Mouse (Mus musculus) layer of hippocampus, adult 2 months (tissue): ENCODE measurements around the gene Ybx3. TPM values are rescaled to one million over a fixed set of nuclear protein-coding genes. Genes with fewer than 3 reads are reported as not detected.

ENCODE experiments used
- DNase-seq, 2 experiments: peaks; one replicate each; pipeline ENCODE4 v3.0.0; 2022; ENCODE audit warnings: low spot score in 2 of 2
- H3K27ac ChIP-seq: fragments of 200-600 bp; 2 replicates; pipeline ENCODE4 v1.8.1; 2022
- H3K4me3 ChIP-seq: fragments of 200-600 bp; 2 replicates; pipeline ENCODE4 v1.8.1; 2022; ENCODE audit warnings: mild to moderate bottlenecking
- CTCF ChIP-seq: fragments of 200-600 bp; conservative IDR thresholded peaks from 2 replicates; pipeline ENCODE4 v1.8.1; 2022; ENCODE audit warnings: antibody characterized with exemption, mild to moderate bottlenecking, moderate library complexity
- total RNA-seq, 2 experiments: library from RNA; stranded (reverse); gene quantifications; 2 replicates each; pipeline ENCODE4 v1.2.3; 2021

Gene Ybx3
- total RNA-seq, 2 experiments from 2014 or later, result 36.7 to 44.6 TPM

GRCm38 (mm10) chr6:131404260-131404659 lies 16.0 kb upstream of the Ybx3 start:
- no peak for DNase-seq
- no peak for TF ChIP-seq CTCF

GRCm38 (mm10) chr6:131403036-131403435 lies 14.8 kb upstream of the Ybx3 start:
- no peak for TF ChIP-seq CTCF
- DNase-seq, result no peak
- 0 out of 2 replicates have a peak overlapping the region, but pooled peaks have one; percentile 0 for H3K27ac ChIP-seq
- no peak overlapping the region for H3K4me3 ChIP-seq

More at GRCm38 (mm10) chr6:131404260-131404659, 16.0 kb upstream of the Ybx3 start:
- Histone ChIP-seq H3K27ac (no peak overlapping the region), H3K4me3 (no peak overlapping the region)

GRCm38 (mm10) chr6:131402606-131403005 lies 14.3 kb upstream of the Ybx3 start:
- Histone ChIP-seq H3K4me3 (no peak overlapping the region), H3K27ac (peak overlapping the region; percentile 72)
- no peak for TF ChIP-seq CTCF
- no peak for DNase-seq

- TF ChIP-seq CTCF, result no peak
- H3K4me3 ChIP-seq, result no peak overlapping the region
- DNase-seq, result no peak
- H3K27ac ChIP-seq, result no peak overlapping the region
Observed at GRCm38 (mm10) chr6:131401259-131401658, 13.0 kb upstream of the Ybx3 start.

DNA sequence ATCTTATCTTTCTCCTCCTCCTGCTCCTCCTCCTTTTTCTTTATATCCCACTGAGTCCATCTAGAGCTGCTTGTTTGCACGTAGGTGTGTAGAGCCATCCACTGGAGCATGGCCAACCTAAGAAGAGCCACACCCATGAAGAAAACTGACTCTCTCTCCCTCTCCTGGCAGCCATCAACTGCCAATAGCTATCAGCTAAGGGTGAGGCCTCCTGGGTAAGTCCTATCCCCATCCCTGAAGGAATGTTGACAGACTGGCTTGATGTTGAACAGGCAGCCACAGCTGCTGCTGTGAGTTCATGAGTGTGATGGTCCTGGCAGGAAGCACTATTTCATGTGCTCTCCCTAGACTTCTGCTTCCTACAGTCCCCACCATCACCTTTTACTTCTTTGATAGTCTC lies 8.4 kb upstream of the Ybx3 start:
- TF ChIP-seq CTCF, result no peak
- no peak for DNase-seq
- H3K4me3 ChIP-seq, result no peak overlapping the region
- no peak overlapping the region for H3K27ac ChIP-seq

- Histone ChIP-seq H3K4me3 (no peak overlapping the region), H3K27ac (no peak overlapping the region)
- TF ChIP-seq CTCF, result no peak
- DNase-seq, result no peak
Observed at GRCm38 (mm10) chr6:131393873-131394660, 5.8 kb upstream of the Ybx3 start.

DNA sequence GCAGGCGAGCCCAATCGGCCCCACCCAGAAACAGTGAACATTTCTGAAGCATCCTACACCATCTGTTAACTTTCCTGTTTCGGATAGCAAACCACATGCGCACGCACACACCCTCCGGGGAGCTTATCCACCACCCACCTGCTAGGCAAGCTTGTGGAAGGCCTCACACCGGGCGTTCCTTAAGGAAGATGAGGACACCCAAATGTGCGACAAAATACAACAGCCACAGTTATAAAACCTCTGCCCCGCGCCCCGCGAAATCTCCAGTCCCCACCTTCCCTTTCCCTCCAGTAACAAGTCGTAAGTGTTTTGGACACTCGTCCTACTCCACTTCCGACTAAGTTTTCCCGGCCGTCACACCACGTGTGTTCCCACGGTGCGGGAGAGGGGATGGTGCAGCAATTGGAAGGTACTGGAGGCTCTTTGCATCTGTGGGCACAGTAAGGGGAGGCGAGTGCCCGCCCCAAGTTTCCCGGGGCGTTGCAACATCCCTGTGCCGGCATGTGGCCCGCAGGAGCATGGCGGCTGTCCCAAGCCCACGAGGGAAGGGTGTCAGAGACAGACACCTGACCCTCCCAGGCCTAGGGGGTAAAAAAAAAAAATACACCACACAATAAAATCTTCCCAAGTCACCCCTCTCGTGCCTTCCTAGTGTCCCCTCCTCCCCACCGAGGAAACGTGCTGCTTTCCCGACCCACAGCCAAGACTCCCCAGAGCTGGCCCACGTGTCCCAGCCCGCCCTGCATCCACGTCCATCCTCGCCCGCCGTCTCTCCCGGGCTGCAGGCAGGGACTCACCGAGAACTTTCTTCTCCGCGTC lies 846 bp downstream of the Ybx3 start:
- Histone ChIP-seq H3K27ac (peak overlapping the region; percentile 84), H3K4me3 (peak overlapping the region; percentile 81)
- no peak for TF ChIP-seq CTCF
- DNase-seq, result peak; percentile 62 to 81

DNA sequence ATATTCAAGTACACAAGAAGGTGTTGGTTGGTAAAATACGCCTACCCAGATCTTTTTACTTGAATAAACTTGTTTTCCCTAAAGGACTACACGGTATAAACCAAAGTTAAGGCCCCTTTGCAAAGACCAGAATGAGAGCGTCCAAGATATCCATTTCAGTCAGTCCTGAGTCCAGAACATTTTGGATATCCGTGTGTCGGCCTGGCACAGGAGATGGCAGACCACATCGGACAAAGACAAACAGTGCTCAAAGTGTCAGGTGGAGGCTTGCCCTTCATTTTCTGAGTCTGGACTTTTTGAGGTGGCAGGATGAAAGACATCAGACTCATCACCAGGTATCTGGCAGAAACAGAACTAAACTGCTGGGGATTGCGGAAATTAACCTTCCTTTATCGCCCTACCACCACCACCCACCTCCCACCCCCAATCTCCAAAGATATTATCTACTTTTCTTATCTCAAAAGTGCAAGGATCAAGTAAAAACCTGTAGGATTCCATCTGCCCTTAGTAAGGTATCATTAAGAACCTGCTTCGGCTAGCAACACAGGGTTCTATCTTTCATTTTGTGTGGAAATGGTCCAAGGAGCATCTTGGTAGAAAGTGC lies 1.8 kb downstream of the Ybx3 start:
- TF ChIP-seq CTCF, result no peak
- H3K27ac ChIP-seq, result 0 out of 2 replicates have a peak overlapping the region, but pooled peaks have one; percentile 84
- peak overlapping the region; percentile 81 for H3K4me3 ChIP-seq

GRCm38 (mm10) chr6:131385469-131385868 lies 2.8 kb downstream of the Ybx3 start:
- no peak for DNase-seq
- H3K27ac ChIP-seq, result no peak overlapping the region
- TF ChIP-seq CTCF, result no peak
- H3K4me3 ChIP-seq, result no peak overlapping the region

More for the DNA sequence above, 1.8 kb downstream of the Ybx3 start:
- no peak for DNase-seq

DNA sequence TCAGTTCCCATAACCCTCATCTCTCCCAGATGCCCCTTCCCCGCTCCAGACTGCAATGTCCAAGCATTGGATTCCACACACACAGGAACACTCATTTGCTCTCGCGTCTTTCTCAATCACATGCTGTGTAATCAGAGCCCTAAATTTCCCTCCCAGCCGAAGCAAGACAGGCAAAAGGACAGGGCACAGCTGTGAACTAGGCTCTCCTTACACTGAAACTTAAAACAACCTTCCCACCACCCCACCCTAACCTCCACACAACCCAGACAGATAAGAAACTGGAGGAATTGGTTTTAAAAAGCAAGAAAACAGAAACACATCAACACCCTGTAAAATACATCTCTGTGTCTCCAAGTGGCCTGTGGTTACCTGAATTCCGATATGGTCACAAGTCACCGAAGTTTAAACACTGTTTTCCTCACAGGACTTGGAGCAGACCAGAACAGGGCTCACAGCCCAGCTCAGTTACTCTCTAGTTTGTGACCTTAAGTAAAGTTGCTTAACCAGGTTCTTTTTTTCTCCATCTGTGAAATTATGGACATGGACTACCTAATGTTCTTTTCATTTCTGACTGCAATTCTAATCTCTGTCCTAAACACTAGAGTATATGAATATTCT lies 4.5 kb downstream of the Ybx3 start:
- Histone ChIP-seq H3K27ac (no peak overlapping the region), H3K4me3 (no peak overlapping the region)
- TF ChIP-seq CTCF, result no peak
- no peak for DNase-seq

GRCm38 (mm10) chr6:131382984-131383337 lies 5.3 kb downstream of the Ybx3 start:
- Histone ChIP-seq H3K27ac (peak overlapping the region; percentile 52; the same call in 1 of the 2 replicates), H3K4me3 (no peak overlapping the region; the same call in 1 of the 2 replicates)
- no peak for DNase-seq
- TF ChIP-seq CTCF, result no peak

GRCm38 (mm10) chr6:131382232-131382983 lies 5.9 kb downstream of the Ybx3 start:
- no peak for DNase-seq
- TF ChIP-seq CTCF, result no peak; the same call in 1 of the 2 replicates

More at GRCm38 (mm10) chr6:131382232-131382983, 5.9 kb downstream of the Ybx3 start:
- H3K4me3 ChIP-seq, result no peak overlapping the region; the same call in 1 of the 2 replicates
- peak overlapping the region; percentile 52 for H3K27ac ChIP-seq
